Mouse (Mus musculus): ENCODE measurements around the gene Opn1sw. TPM values are rescaled to one million over a fixed set of nuclear protein-coding genes. Genes with fewer than 3 reads are reported as not detected.
"Not testable (repeated sequence)": the region's sequence is repeated elsewhere in the genome, so short reads cannot be mapped to it uniquely, and the experiment has no call there.

Gene Opn1sw
- polyA plus RNA-seq, 1 experiment from 2014 or later = 0.53 TPM

GRCm38 (mm10) chr6:29394286-29394685 lies 6.0 kb upstream of the Opn1sw start:
- Histone ChIP-seq H3K27me3 (peaks cover 3% of the 10 kb centered on the region; the same call in 1 of the 2 replicates), H3K27ac (replicated peaks) (no peak overlapping the region), H3K4me2 (no peak overlapping the region), H3K4me3 (no peak overlapping the region), H3K9ac (no peak overlapping the region), H3K9me3 (no peaks in the 10 kb centered on the region), H3K36me3 (no peaks in the 10 kb centered on the region), H3K4me1 (replicated peaks) (peaks cover 17% of the 10 kb centered on the region)
- ATAC-seq (ENCODE audit: low FRiP score, low read depth) = no peak
- 60% methylated on average over 1 of the region's 1 CpGs for WGBS

GRCm38 (mm10) chr6:29391802-29392201 lies 3.5 kb upstream of the Opn1sw start:
- Histone ChIP-seq H3K9me3 (no peaks in the 10 kb centered on the region), H3K4me3 (no peak overlapping the region), H3K4me1 (replicated peaks) (peaks cover 21% of the 10 kb centered on the region), H3K27ac (replicated peaks) (no peak overlapping the region), H3K36me3 (no peaks in the 10 kb centered on the region), H3K27me3 (peaks cover 3% of the 10 kb centered on the region; the same call in 1 of the 2 replicates), H3K9ac (no peak overlapping the region), H3K4me2 (no peak overlapping the region)
- 71% methylated on average over 4 of the region's 4 CpGs for WGBS
- ATAC-seq (ENCODE audit: low FRiP score, low read depth) = no peak

GRCm38 (mm10) chr6:29391241-29391640 lies 3.0 kb upstream of the Opn1sw start:
- not testable (repeated sequence) for H3K4me3 ChIP-seq; H3K27me3 ChIP-seq; H3K36me3 ChIP-seq; H3K9me3 ChIP-seq; ATAC-seq (ENCODE audit: low FRiP score, low read depth); H3K9ac ChIP-seq; H3K4me2 ChIP-seq; H3K27ac ChIP-seq (replicated peaks)
- H3K4me1 ChIP-seq (replicated peaks) = peaks cover 21% of the 10 kb centered on the region
- 77% methylated on average over 8 of the region's 8 CpGs for WGBS

- not testable (repeated sequence) for H3K36me3 ChIP-seq
- WGBS = 83% methylated on average over 1 of the region's 1 CpGs
Observed at GRCm38 (mm10) chr6:29390500-29390899, 2.2 kb upstream of the Opn1sw start.

GRCm38 (mm10) chr6:29389425-29389824 lies 1.2 kb upstream of the Opn1sw start:
- H3K4me1 ChIP-seq (replicated peaks) = peaks cover 13% of the 10 kb centered on the region; the same call in 1 of the 2 replicates
- H3K4me3 ChIP-seq = no peak overlapping the region
- no peak overlapping the region for H3K27ac ChIP-seq (replicated peaks)
- H3K27me3 ChIP-seq = peaks cover 1% of the 10 kb centered on the region; the same call in 1 of the 2 replicates
- WGBS = 57% methylated on average over 9 of the region's 9 CpGs
- H3K4me2 ChIP-seq = no peak overlapping the region
- H3K9me3 ChIP-seq = no peaks in the 10 kb centered on the region
- no peaks in the 10 kb centered on the region for H3K36me3 ChIP-seq
- H3K9ac ChIP-seq = no peak overlapping the region
- ATAC-seq (ENCODE audit: low FRiP score, low read depth) = no peak

More at GRCm38 (mm10) chr6:29390500-29390899, 2.2 kb upstream of the Opn1sw start:
- not testable (repeated sequence) for H3K4me3 ChIP-seq; ATAC-seq (ENCODE audit: low FRiP score, low read depth); H3K27ac ChIP-seq (replicated peaks); H3K27me3 ChIP-seq; H3K9ac ChIP-seq; H3K9me3 ChIP-seq; H3K4me2 ChIP-seq
- peaks cover 16% of the 10 kb centered on the region for H3K4me1 ChIP-seq (replicated peaks)

- H3K9ac ChIP-seq = no peak overlapping the region
- no peak overlapping the region; the same call in 1 of the 2 replicates for H3K27ac ChIP-seq (replicated peaks)
- H3K36me3 ChIP-seq = no peaks in the 10 kb centered on the region
- H3K27me3 ChIP-seq = no peaks in the 10 kb centered on the region
- peak overlapping the region; percentile 34 for H3K4me2 ChIP-seq
- H3K4me1 ChIP-seq (replicated peaks) = peaks cover 13% of the 10 kb centered on the region; the same call in 1 of the 2 replicates
- 16% methylated on average over 11 of the region's 11 CpGs for WGBS
- peak; percentile 88 for ATAC-seq (ENCODE audit: low FRiP score, low read depth)
- no peak overlapping the region for H3K4me3 ChIP-seq
- H3K9me3 ChIP-seq = no peaks in the 10 kb centered on the region
Observed at GRCm38 (mm10) chr6:29388606-29389080, 375 bp upstream of the Opn1sw start.

- Histone ChIP-seq H3K36me3 (peaks cover 1% of the 10 kb centered on the region; the same call in 1 of the 2 replicates), H3K27ac (replicated peaks) (no peak overlapping the region), H3K9me3 (no peaks in the 10 kb centered on the region), H3K4me1 (replicated peaks) (0 out of 2 replicates have a peak, but pooled peaks cover under 1% of the 10 kb centered on the region), H3K4me3 (no peak overlapping the region), H3K27me3 (no peaks in the 10 kb centered on the region), H3K4me2 (no peak overlapping the region), H3K9ac (no peak overlapping the region)
- WGBS = 43% methylated on average over 2 of the region's 2 CpGs
- ATAC-seq (ENCODE audit: low FRiP score, low read depth) = no peak
Observed at GRCm38 (mm10) chr6:29382442-29382841, 5.8 kb downstream of the Opn1sw start.

- H3K9ac ChIP-seq = no peak overlapping the region
- no peak overlapping the region for H3K4me2 ChIP-seq
- H3K4me1 ChIP-seq (replicated peaks) = no peaks in the 10 kb centered on the region
- no peaks in the 10 kb centered on the region for H3K9me3 ChIP-seq
- no peaks in the 10 kb centered on the region for H3K27me3 ChIP-seq
- 98% methylated on average over 6 of the region's 6 CpGs for WGBS
- no peak overlapping the region for H3K4me3 ChIP-seq
- H3K27ac ChIP-seq (replicated peaks) = no peak overlapping the region
- peaks cover 25% of the 10 kb centered on the region for H3K36me3 ChIP-seq
- ATAC-seq (ENCODE audit: low FRiP score, low read depth) = no peak
Observed at GRCm38 (mm10) chr6:29379954-29380353, 8.3 kb downstream of the Opn1sw start.

GRCm38 (mm10) chr6:29378678-29379077 lies 9.6 kb downstream of the Opn1sw start:
- H3K4me3 ChIP-seq = no peak overlapping the region
- H3K4me2 ChIP-seq = no peak overlapping the region
- H3K9me3 ChIP-seq = no peaks in the 10 kb centered on the region
- H3K36me3 ChIP-seq = peaks cover 35% of the 10 kb centered on the region
- no peaks in the 10 kb centered on the region for H3K4me1 ChIP-seq (replicated peaks)
- no peak overlapping the region for H3K9ac ChIP-seq
- WGBS = 96% methylated on average over 10 of the region's 10 CpGs
- H3K27ac ChIP-seq (replicated peaks) = no peak overlapping the region
- ATAC-seq (ENCODE audit: low FRiP score, low read depth) = no peak
- no peaks in the 10 kb centered on the region for H3K27me3 ChIP-seq

- 90% methylated on average over 4 of the region's 4 CpGs for WGBS
- ATAC-seq (ENCODE audit: low FRiP score, low read depth) = no peak
- Histone ChIP-seq H3K9ac (no peak overlapping the region), H3K4me2 (no peak overlapping the region), H3K4me1 (replicated peaks) (no peaks in the 10 kb centered on the region), H3K27ac (replicated peaks) (no peak overlapping the region), H3K36me3 (peaks cover 45% of the 10 kb centered on the region), H3K9me3 (no peaks in the 10 kb centered on the region), H3K4me3 (no peak overlapping the region), H3K27me3 (no peaks in the 10 kb centered on the region)
Observed at GRCm38 (mm10) chr6:29377386-29377785, 10.9 kb downstream of the Opn1sw start.

- no peak overlapping the region for H3K4me2 ChIP-seq
- no peak overlapping the region for H3K9ac ChIP-seq
- H3K36me3 ChIP-seq = peaks cover 25% of the 10 kb centered on the region
- ATAC-seq (ENCODE audit: low FRiP score, low read depth) = no peak
- H3K9me3 ChIP-seq = no peaks in the 10 kb centered on the region
- H3K4me1 ChIP-seq (replicated peaks) = peaks cover 7% of the 10 kb centered on the region; the same call in 1 of the 2 replicates
- no peak overlapping the region for H3K4me3 ChIP-seq
- H3K27me3 ChIP-seq = no peaks in the 10 kb centered on the region
- 93% methylated on average over 1 of the region's 1 CpGs for WGBS
- H3K27ac ChIP-seq (replicated peaks) = no peak overlapping the region
Observed at GRCm38 (mm10) chr6:29365277-29365676, 23.0 kb downstream of the Opn1sw start.

GRCm38 (mm10) chr6:29363129-29363515 lies 25.1 kb downstream of the Opn1sw start:
- no peak for ATAC-seq (ENCODE audit: low FRiP score, low read depth)
- H3K4me1 ChIP-seq (replicated peaks) = peaks cover 7% of the 10 kb centered on the region; the same call in 1 of the 2 replicates

More at GRCm38 (mm10) chr6:29363129-29363515, 25.1 kb downstream of the Opn1sw start:
- H3K4me3 ChIP-seq = no peak overlapping the region
- H3K4me2 ChIP-seq = no peak overlapping the region
- no peaks in the 10 kb centered on the region for H3K27me3 ChIP-seq
- WGBS = 84% methylated on average over 3 of the region's 3 CpGs
- H3K36me3 ChIP-seq = peaks cover 27% of the 10 kb centered on the region
- peak overlapping the region; percentile 48 for H3K27ac ChIP-seq (replicated peaks)
- no peaks in the 10 kb centered on the region for H3K9me3 ChIP-seq
- H3K9ac ChIP-seq = no peak overlapping the region
